Mouse (Mus musculus) brown adipose tissue, adult 24 weeks (tissue): ENCODE measurements around the gene Glt1d1. TPM values are rescaled to one million over a fixed set of nuclear protein-coding genes. Genes with fewer than 3 reads are reported as not detected.

Experiments used
- H3K27ac ChIP-seq: fragments of 200-500 bp; replicated peaks from 2 replicates; pipeline ENCODE4 v1.5.1; 2012; ENCODE audit warnings: low read depth, mild to moderate bottlenecking, low read length
- H3K4me1 ChIP-seq: fragments of 200-500 bp; 2 replicates; pipeline ENCODE4 v1.6.1; 2012; ENCODE audit warnings: low read length, mixed read lengths; ENCODE audit not compliant: control insufficient read depth, insufficient read depth, insufficient read length
- H3K4me3 ChIP-seq: fragments of 200-500 bp; 2 replicates; pipeline ENCODE4 v1.5.1; 2012; ENCODE audit warnings: low read depth, mild to moderate bottlenecking, low read length, moderate library complexity; ENCODE audit not compliant: insufficient read depth
- polyA plus RNA-seq: library from polyadenylated mRNA; stranded (reverse); fragments of >200 nt; gene quantifications from 2 replicates; pipeline ENCODE4 v1.2.4, GENCODE M21; 2012; ENCODE audit not compliant: missing spikeins, insufficient read depth, insufficient read length

Glt1d1 gene
- polyA plus RNA-seq, 1 experiment = not detected

- H3K4me1 ChIP-seq = no peaks in the 10 kb centered on the region
- H3K4me3 ChIP-seq = no peak overlapping the region
- no peak overlapping the region for H3K27ac ChIP-seq
Measured at GRCm38 (mm10) chr5:127758576-127758975, 126.5 kb downstream of the Glt1d1 start.

Other genes with a start within 250 kb of the Glt1d1 start
- gene Slc15a4, start 635 bp downstream of the Glt1d1 start, polyA plus RNA-seq = 7.5 and 8.7 TPM in 2 replicates